Mouse (Mus musculus): Measurements from ENCODE around the gene Bahcc1. TPM values are rescaled to one million over a fixed set of nuclear protein-coding genes. Genes with fewer than 3 reads are reported as not detected.

Gene Bahcc1
- total RNA-seq, 2 experiments from 2014 or later = 8.5 to 11.2 TPM

DNA sequence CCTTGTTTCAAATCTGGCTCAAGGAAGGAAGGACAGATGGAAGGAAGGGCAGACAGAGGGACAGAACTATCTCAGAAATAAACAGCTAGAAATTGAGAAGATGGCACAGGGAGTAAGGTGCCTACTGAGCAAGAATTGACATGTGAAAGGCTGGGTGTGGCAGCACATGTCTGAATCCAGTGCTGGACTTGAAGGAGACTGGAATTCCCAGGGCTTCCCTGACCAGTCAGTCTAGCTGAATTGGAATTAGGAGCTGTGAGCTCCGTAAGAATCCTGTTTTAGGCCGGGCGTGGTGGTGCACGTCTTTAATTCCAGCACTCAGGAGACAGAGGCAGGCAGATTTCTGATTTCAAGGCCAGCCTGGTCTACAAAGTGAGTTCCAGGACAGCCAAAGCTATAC is 108.9 kb downstream of the Bahcc1 start:
- no peak for DNase-seq
- intact Hi-C loops (cut with DNase I) = no loop called here

Small RNAs within 50 kb of the gene (microRNA-seq; reads per million reads assigned to microRNA genes)
- 0 reads per million in 2 experiments for gene Gm47297 (ENCODE audit: borderline number of aligned reads in 2 of 2)

Other genes with a start within 250 kb of the Bahcc1 start
- gene Aatk, start 185.8 kb upstream of the Bahcc1 start, total RNA-seq (2021) = 1 to 10 TPM; 3.8 to 4.4 TPM
- gene Cep131, start 146.1 kb upstream of the Bahcc1 start, total RNA-seq (2021) = 10 to 100 TPM in 1 of 2 experiments, 1 to 10 TPM in 1; 9.6 to 11.5 TPM
- 1 to 10 TPM; 7.0 to 7.4 TPM for gene Tepsin, start 134.2 kb upstream of the Bahcc1 start, total RNA-seq (2021)
- 10 to 100 TPM; 64.5 to 67.7 TPM for gene Ndufaf8, start 134.0 kb upstream of the Bahcc1 start, total RNA-seq (2021)
- 10 to 100 TPM; 79.8 to 81.1 TPM for gene Slc38a10, start 81.6 kb upstream of the Bahcc1 start, total RNA-seq (2021)
- gene Actg1, start 115.6 kb downstream of the Bahcc1 start, total RNA-seq (2021) = 100 to 1,000 TPM; 218 to 338 TPM
- gene Fscn2, start 128.6 kb downstream of the Bahcc1 start, total RNA-seq (2021) = not detected
- gene Faap100, start 145.8 kb downstream of the Bahcc1 start, total RNA-seq (2021) = 10 to 100 TPM; 13.8 to 15.4 TPM
- 10 to 100 TPM; 60.4 to 62.2 TPM for gene Nploc4, start 204.8 kb downstream of the Bahcc1 start, total RNA-seq (2021)
- gene Tspan10, start 209.7 kb downstream of the Bahcc1 start, total RNA-seq (2021) = 1 to 10 TPM in 1 of 2 experiments, under 1 TPM in 1; 0.35 to 1.2 TPM
- under 1 TPM in 1 of 2 experiments, not detected in 1; 0.75 TPM for gene Pde6g, start 220.6 kb downstream of the Bahcc1 start, total RNA-seq (2021)
- 10 to 100 TPM; 54.1 to 61.4 TPM for gene Oxld1, start 225.1 kb downstream of the Bahcc1 start, total RNA-seq (2021)
- 1 to 10 TPM; 5.9 to 6.4 TPM for gene Ccdc137, start 225.2 kb downstream of the Bahcc1 start, total RNA-seq (2021)
- 10 to 100 TPM in 1 of 2 experiments, 1 to 10 TPM in 1; 8.6 to 12.2 TPM for gene Arl16, start 234.7 kb downstream of the Bahcc1 start, total RNA-seq (2021)